Mouse (Mus musculus) adrenal gland, postnatal 36 days (tissue): ENCODE measurements around the gene Vmn1r183. TPM values are rescaled to one million over a fixed set of nuclear protein-coding genes. Genes with fewer than 3 reads are reported as not detected.
"Not testable (repeated sequence)": the region's sequence is repeated elsewhere in the genome, so short reads cannot be mapped to it uniquely, and the experiment has no call there.

Experiments
- DNase-seq, 2 experiments: peaks; one replicate each; pipeline ENCODE4 v3.0.0; 2021; ENCODE audit warnings: mixed read lengths in 1 of 2
- long read RNA-seq, 2 experiments: library from polyadenylated mRNA; stranded (forward); transcript quantifications; one replicate each; pipeline ENCODE4 v2.0.0; 2021; ENCODE audit warnings: borderline sequencing depth in 2 of 2
- total RNA-seq, 2 experiments: library from RNA; stranded (reverse); gene quantifications; 2 replicates each; pipeline ENCODE4 v1.2.3; 2021

Vmn1r183 gene
- total RNA-seq, result not detected
- long read RNA-seq, experiment 1, result 0 reads
- long read RNA-seq, experiment 2, result 0 reads

DNA sequence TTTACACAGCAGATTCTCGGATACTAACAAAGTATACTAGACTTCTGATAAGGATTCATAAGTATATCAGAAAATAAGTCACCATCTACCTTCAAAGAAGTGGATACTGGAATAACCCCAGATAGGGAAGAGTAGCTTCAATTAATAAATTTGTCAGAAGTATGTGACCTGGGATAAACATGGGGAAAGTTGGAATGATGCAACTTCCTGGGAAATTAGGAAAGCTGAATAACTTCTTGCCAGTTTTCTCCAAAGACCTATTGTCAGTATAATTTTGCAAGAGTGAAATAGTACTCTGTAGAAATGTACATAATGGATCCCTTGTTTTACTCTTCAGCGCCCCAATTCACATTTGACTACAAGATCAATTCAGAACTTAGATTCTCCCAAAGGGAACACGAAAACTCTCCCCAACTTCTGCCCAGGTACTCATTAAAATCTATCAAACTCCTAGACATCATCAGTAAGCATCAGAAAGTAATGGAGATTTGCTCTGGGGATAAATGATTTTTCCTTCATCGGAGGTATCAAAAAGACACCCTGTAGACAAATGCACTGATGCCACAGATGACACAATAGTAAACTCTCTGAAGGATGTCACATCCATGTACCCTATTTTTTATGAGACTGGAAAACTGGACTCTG is at the start of gene Vmn1r183:
Vmn1r183 (plus strand) TSS at position 595 of the 645 bp plus-strand sequence.
- no peak for DNase-seq

DNA sequence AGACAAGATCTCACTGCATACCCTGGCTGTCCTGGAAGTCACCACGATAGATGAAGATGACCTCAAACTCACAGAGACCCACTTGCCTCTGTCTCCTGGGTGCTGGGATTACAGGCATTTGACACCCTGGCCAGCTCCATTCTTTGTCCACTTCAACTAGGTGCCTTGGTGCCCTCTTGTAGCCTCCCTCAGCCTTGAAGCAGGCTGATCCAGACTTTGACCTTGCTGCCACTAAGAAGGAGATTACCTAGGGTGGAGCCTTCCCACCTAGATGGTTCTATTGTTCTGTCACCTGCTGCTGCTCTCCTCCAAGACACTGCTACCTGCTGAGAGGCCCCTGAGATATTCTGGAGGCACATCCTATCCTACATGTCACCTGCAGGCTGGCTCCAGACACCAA is 21.4 kb downstream of the Vmn1r183 start:
- not testable (repeated sequence) for DNase-seq

DNA sequence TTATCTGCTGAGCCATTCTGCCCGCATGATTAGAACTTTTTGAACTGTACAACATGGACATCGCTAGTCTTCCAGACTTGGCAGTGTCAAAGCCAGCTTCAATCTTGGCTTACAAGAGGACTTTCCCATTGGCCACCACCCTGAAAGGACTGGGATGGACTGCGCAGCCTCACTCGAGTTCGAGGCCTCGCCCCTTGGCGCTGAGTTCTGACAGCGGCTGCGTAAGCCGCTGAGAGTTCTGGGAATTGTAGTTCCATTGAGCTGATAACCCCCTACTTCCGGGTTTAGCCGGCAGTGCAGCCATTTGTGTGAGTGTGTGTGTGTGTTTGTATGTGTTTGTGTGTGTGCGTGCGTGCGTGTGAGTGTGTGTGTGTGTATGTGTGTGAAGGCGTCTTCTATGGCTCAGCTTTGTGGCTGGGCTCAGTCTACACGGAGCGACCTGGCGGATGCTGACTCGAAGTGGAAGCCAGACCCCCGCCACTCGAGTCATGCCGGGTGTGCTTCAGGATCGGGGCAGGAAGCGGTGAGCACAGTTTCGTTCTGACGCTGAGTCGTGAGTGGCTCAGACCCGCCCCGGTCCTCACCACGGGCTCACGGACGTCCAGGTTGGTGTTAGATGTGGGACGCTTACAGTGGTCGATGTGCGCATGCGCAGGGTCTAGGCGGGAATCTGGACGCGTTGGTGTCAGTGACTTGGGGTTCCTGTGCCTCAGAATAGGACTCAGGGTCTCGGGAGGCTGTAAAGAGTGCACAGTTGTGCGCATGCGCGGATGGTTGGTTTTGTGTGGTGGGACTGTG is 28.8 kb downstream of the Vmn1r183 start, which contains the start of gene Zfp180:
Zfp180 (plus strand) TSS at position 291 of the 798 bp plus-strand sequence.
- peak; percentile 96 to 97 for DNase-seq

DNA sequence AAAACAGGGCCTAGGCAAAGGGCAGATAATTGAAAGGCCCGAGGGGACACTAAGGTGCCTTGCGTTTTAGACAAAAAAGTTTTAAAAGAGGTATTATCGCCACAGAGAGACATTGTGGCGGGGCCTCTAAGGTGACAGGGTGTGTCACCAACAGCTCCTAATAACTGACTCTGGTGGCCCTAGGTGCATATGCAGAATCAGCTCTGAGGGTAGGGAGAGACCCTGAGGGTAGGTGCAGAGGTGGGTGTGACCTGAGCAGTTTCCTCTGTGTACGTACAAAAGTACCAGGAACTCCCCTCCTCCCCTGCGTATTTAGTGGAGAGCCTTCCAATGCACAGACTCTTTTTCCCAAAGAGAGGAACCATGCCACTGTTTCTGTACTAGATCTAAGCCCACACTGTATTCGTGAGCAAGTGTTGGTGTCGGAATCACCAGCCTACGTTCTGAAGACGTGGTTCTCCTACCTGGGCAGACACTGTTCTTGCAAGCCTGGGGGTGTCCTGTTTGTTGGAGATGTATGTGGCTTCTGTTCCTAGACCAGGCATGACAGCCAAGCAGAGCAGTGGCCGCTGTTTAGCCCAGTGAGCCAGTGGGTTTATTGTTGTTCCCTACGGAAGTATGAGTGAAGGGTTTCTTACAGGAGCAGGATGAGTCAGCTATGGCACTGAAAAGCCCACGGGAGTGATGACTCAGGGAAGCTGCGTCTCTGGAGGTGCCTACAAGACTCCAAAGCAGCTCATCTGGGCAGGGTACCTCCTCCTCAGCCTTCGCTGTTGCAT is 29.6 kb downstream of the Vmn1r183 start:
- DNase-seq, result peak; percentile 16 to 32

DNA sequence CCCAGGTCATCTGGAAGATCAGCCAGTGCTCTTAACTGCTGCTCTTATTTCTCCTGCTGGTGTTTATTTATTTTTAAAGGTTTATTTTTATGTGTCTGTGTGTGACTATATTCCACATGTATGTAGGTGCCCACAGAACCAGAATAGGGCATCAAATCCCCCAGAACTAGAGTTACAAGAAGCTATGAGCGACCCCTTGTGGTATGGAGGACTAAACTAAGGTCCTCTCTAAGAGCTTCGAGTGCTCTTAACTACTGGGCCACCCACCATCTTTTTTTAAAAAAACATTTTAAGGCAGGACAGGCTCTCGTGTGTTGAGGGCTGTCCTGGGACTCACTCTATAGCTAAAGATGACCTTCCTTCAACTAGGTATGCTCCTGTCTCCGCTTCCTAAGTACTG is 33.8 kb downstream of the Vmn1r183 start:
- DNase-seq, result no peak

DNA sequence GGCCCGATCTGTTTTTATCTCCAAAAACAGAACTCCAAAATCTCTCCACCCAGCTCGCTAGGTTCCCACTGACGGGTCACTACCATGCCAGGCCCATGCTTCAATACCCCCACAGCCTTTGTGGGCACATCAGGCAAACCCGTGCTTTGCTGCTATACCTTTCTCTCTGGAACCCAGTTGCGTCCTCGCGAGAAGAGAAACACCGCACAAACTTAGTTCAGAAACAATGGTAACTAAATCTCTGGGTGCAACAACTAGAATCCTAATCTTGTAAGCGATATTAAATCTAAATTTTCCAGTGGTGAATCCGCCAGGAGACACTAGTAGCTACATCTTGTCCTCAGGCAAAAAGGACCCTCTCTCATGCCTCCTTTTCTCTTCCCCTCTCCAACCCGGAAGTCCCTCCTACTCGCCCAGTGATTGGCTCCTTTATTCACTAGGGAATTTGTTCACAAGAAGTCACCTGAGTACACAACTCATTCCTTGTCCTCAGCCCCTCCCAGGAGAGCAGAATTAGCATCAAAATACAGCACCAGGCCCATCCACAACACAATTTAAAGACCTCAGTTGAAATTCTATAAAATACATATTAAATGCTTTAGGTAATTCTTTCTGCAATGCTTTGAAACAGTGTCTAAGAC is 34.6 kb downstream of the Vmn1r183 start:
- DNase-seq, result no peak

DNA sequence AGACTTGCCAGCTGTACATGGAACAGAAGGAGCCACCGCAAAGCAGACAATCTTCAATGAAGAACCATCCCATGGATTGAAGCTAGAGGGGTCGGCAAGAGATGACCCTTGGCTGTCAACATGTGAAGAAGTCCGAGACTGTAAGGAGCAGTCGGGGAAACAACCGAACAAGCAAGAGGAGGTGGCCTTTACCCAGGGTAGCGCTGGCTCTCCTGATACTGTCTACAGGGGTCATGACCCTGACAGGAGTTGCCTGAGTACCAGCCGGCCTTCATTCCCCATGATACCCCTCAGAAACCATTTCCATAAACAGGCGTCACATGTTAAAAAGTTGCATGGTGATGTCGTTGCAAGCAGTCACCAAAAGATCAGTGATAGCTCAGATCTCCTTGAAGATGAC is 51.3 kb downstream of the Vmn1r183 start:
- DNase-seq, result no peak

DNA sequence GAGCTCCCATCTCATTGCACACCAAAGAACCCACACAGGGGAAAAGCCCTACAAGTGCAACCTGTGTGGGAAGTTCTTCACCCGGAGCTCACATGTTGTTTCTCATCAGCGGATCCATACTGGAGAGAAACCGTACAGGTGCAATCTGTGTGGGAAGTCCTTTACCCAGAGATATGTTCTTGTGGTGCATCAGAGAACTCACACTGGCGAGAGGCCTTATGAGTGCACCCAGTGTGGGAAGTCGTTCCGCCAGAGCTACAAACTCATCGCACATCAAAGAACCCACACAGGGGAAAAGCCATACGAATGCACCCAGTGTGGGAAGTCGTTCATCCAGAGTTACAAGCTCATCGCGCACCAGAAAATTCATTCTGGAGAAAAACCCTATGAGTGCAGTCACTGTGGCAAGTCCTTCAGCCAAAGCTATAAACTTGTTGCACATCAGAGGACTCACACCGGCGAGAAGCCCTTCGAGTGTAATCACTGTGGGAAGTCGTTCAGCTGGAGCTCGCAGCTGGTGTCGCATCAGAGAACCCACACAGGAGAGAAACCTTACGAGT is 52.2 kb downstream of the Vmn1r183 start:
- DNase-seq, result no peak

DNA sequence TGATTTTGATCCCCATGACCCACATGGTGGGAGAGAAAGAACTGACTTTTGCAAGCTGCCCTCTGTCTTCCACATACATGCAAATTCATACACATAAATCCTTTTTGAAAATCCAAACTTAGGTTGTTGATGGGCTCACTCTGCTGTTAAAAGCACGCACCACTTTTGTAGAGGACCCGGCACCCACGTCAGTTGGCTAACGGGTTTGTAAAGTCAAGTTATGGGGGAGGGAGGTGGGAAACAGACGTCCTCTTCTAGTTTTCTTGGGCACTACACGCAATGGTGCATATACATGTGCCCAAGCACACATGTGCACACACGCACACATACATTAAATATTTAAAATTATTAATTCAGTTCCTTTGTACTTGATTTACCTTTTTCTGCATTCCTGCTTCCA is 57.8 kb downstream of the Vmn1r183 start:
- no peak for DNase-seq

DNA sequence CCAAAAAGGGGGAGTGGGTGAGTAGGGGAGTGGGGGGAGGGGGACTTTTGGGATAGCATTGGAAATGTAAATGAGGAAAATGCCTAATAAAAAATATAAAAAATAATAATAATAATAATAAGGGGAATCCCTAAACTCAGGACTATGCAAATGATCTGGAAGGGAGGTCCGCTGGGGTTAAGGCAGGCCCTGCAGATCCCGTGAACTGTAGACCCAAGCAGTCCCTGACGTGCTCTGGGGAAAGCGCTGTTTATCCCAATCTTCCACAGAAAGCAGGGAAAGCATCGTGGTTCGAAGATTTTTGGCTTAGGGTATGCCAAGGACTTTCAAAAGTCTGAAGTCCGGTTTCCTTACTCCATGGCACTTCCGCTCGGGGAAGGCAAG is 58.7 kb downstream of the Vmn1r183 start:
- DNase-seq, result no peak

DNA sequence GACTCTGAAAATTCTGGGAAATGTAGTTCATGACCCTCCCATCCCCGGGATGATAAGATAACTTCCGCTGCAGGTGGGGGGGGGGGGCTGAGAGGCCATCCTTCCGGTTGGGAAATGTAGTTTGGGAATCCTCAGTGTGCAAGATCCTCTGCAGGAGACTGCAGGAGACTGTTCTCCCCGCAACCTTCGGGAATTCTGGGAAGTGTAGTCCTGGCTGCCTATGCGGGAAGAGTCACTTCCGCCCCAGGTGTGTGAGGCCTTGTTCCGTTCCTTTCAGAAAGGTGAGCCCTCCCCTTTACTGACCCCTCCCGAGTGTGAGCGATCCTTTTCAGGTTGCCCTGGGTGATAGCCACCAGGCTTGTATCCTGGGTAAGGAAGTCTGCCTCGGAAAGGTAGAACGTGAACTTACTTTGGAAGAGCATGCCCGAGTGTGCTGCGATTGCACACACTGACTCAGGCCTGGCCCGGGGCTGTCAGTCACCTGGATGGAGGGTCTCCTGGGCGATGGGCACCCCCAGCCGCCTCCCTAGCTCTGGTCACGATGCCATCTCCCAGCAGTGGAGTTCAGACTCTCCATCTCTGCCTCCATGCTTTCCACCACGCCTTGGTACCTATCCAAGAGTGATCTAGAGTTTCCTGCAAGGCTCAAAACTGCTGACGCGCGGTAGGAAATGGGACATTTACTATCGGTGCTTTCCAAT is 59.3 kb downstream of the Vmn1r183 start, which contains the start of gene Zfp112:
Zfp112 (plus strand) TSS at position 159 of the 701 bp plus-strand sequence.
- DNase-seq, result peak; percentile 85 to 86

DNA sequence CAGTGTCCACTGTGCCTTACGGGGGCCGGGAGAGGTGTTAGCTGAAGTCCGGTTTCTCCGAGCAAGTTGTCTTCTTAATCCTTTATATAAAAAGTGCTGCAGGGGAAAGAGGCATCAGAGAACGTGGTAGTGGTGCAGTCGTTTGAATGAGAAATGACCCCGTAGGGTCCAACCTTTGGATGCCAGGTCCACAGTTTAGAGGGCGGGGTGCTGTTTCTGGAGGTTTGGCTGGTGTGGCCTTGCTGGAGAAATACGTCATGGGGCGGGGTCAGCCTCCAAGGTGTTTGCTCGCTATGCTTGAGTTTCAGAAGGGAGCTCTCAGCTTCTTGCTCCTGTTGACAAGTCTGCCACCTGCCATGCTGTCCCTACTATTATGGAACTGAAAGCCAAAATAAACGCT is 59.9 kb downstream of the Vmn1r183 start:
- DNase-seq, result peak; percentile 70 to 82

Other genes with a start within 250 kb of the Vmn1r183 start
- gene Vmn1r175, start 242.6 kb upstream of the Vmn1r183 start, total RNA-seq, result not detected
- gene Vmn1r176, start 215.9 kb upstream of the Vmn1r183 start, total RNA-seq, result not detected
- gene Vmn1r177, start 186.8 kb upstream of the Vmn1r183 start, total RNA-seq, result not detected
- gene Vmn1r178, start 161.2 kb upstream of the Vmn1r183 start, total RNA-seq, result not detected
- gene Vmn1r179, start 126.3 kb upstream of the Vmn1r183 start, total RNA-seq, result not detected
- not detected for gene Vmn1r180, start 102.6 kb upstream of the Vmn1r183 start, total RNA-seq
- not detected for gene Vmn1r181, start 78.6 kb upstream of the Vmn1r183 start, total RNA-seq
- gene V1rd19, start 51.6 kb upstream of the Vmn1r183 start, total RNA-seq, result not detected
- 10 to 100 TPM; 23.3 to 26.3 TPM for gene Zfp180, start 28.7 kb downstream of the Vmn1r183 start, total RNA-seq
- gene Zfp112, start 59.1 kb downstream of the Vmn1r183 start, total RNA-seq, result 1 to 10 TPM; 2.8 to 3.4 TPM
- gene Zfp235, start 80.9 kb downstream of the Vmn1r183 start, total RNA-seq, result 1 to 10 TPM; 8.8 TPM
- under 1 TPM; 0.20 to 0.70 TPM for gene Zfp114, start 121.8 kb downstream of the Vmn1r183 start, total RNA-seq
- 1 to 10 TPM; 8.1 to 9.9 TPM for gene Zfp111, start 158.2 kb downstream of the Vmn1r183 start, total RNA-seq
- gene Zfp109, start 184.3 kb downstream of the Vmn1r183 start, total RNA-seq, result 1 to 10 TPM; 3.4 to 3.8 TPM
- 1 to 10 TPM; 2.0 to 2.1 TPM for gene Zfp108, start 201.5 kb downstream of the Vmn1r183 start, total RNA-seq
- 1 to 10 TPM; 4.7 to 5.2 TPM for gene Zfp93, start 217.2 kb downstream of the Vmn1r183 start, total RNA-seq
- gene Zfp61, start 248.0 kb downstream of the Vmn1r183 start, total RNA-seq, result 10 to 100 TPM in 1 of 2 experiments, 1 to 10 TPM in 1; 8.8 to 10.3 TPM